Mouse (Mus musculus) frontal cortex, postnatal 36 days (tissue): Measurements from ENCODE around the gene Ccdc81.

Source experiments
- DNase-seq, 2 experiments: peaks; one replicate each; pipeline ENCODE4 v3.0.0; 2022; ENCODE audit warnings: low spot score in 2 of 2

Ccdc81 gene

GRCm38 (mm10) chr7:89867221-89867620, 36.2 kb downstream of the Ccdc81 start:
- no peak for DNase-seq

GRCm38 (mm10) chr7:89864769-89865168, 38.7 kb downstream of the Ccdc81 start:
- DNase-seq: no peak

- DNase-seq: no peak
Observed at GRCm38 (mm10) chr7:89856440-89857217, 46.8 kb downstream of the Ccdc81 start.

- no peak for DNase-seq
Observed at GRCm38 (mm10) chr7:89855196-89855595, 48.2 kb downstream of the Ccdc81 start.

- no peak for DNase-seq
Observed at GRCm38 (mm10) chr7:89853131-89853530, 50.3 kb downstream of the Ccdc81 start.

- no peak for DNase-seq
Observed at GRCm38 (mm10) chr7:89852158-89853095, 51.0 kb downstream of the Ccdc81 start.

- no peak for DNase-seq
Observed at GRCm38 (mm10) chr7:89850510-89850909, 52.9 kb downstream of the Ccdc81 start.

GRCm38 (mm10) chr7:89845669-89846068, 57.8 kb downstream of the Ccdc81 start:
- no peak for DNase-seq

GRCm38 (mm10) chr7:89843533-89843932, 59.9 kb downstream of the Ccdc81 start:
- no peak for DNase-seq

GRCm38 (mm10) chr7:89843121-89843520, 60.3 kb downstream of the Ccdc81 start:
- no peak for DNase-seq

GRCm38 (mm10) chr7:89842404-89842715, 61.1 kb downstream of the Ccdc81 start:
- no peak for DNase-seq

GRCm38 (mm10) chr7:89841670-89842403, 61.6 kb downstream of the Ccdc81 start:
- peak; percentile 86 to 93 for DNase-seq

GRCm38 (mm10) chr7:89839721-89840120, 63.7 kb downstream of the Ccdc81 start:
- DNase-seq: no peak

GRCm38 (mm10) chr7:89837841-89838240, 65.6 kb downstream of the Ccdc81 start:
- no peak for DNase-seq

GRCm38 (mm10) chr7:89836676-89837075, 66.8 kb downstream of the Ccdc81 start:
- DNase-seq: no peak

GRCm38 (mm10) chr7:89835566-89835965, 67.9 kb downstream of the Ccdc81 start:
- no peak for DNase-seq

- no peak for DNase-seq
Observed at GRCm38 (mm10) chr7:89833521-89833920, 69.9 kb downstream of the Ccdc81 start.

- DNase-seq: no peak
Observed at GRCm38 (mm10) chr7:89829201-89829600, 74.2 kb downstream of the Ccdc81 start.

GRCm38 (mm10) chr7:89828436-89829065, 74.9 kb downstream of the Ccdc81 start:
- no peak for DNase-seq
